Comparison of ENCODE assay signal across 9 mouse cellular contexts in the genomic region with DNA sequence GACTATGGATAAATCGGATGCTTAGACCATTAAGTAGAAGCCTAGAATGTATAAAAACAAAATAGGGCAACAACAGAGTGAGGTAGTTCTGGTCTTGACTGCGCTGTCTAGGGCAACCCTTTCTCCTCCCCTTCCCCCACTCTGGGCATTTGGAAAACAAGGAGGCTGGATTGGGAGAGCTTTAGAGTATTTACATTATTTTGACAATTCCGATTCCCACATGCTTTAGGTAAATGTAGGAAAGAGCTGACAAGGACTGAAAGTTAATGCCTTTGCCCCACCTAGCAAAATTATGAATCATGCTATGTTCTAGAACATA. TPM values are rescaled to one million over a fixed set of nuclear protein-coding genes. Genes with fewer than 3 reads are reported as not detected.
DNase-seq lines count a peak whose midpoint lies in the region; ATAC-seq and TF ChIP-seq lines count a peak whose summit lies in the region.
"Had no signal": no experiment of that assay in that cellular context is flagged by ENCODE, and none has a peak within 500 bp of the region (broad histone marks: within the 10 kb centered on the region; RNA-seq: fewer than 3 reads in every experiment).

No protein-coding gene starts in this region.

- H3K9ac ChIP-seq in forebrain, embryonic 15.5 days (replicated peaks): no peak overlapping the region
- no peak overlapping the region for H3K9ac ChIP-seq in liver, embryonic 11.5 days (ENCODE audit: low read depth, low read length)
- no peak overlapping the region for H3K9ac ChIP-seq in liver, postnatal 0 days (replicated peaks)
- H3K9ac ChIP-seq in neural tube, embryonic 15.5 days (replicated peaks): no peak overlapping the region

- no peak overlapping the region for H3K4me2 ChIP-seq in forebrain, embryonic 15.5 days (replicated peaks)
- peak overlapping the region; percentile 25; the same call in 1 of the 2 replicates for H3K4me2 ChIP-seq in liver, embryonic 11.5 days
- no peak overlapping the region for H3K4me2 ChIP-seq in liver, postnatal 0 days (ENCODE audit: low read depth, low read length)
- peak overlapping the region; percentile 30; the same call in 1 of the 2 replicates for H3K4me2 ChIP-seq in neural tube, embryonic 15.5 days

- TF ChIP-seq EP300 in liver, postnatal 0 days (IDR thresholded peaks at IDR 0.05; ENCODE audit: low read depth): no peak

- 50% methylated on average over 3 of the region's 3 CpGs for WGBS in forebrain, embryonic 10.5 days
- WGBS in forebrain, embryonic 15.5 days: 52% methylated on average over 3 of the region's 3 CpGs
- 64% methylated on average over 3 of the region's 3 CpGs for WGBS in liver, embryonic 11.5 days
- 61% methylated on average over 3 of the region's 3 CpGs for WGBS in liver, postnatal 0 days (ENCODE audit: insufficient replicate concordance)
- 42% methylated on average over 3 of the region's 3 CpGs for WGBS in neural tube, embryonic 15.5 days

- no peak for TF ChIP-seq POLR2A in embryonic fibroblast, embryonic 13.5 days (IDR thresholded peaks at IDR 0.05; ENCODE audit: low read depth, low read length)

- H3K9me3 ChIP-seq in forebrain, embryonic 10.5 days: no peaks in the 10 kb centered on the region
- no peaks in the 10 kb centered on the region for H3K9me3 ChIP-seq in forebrain, embryonic 15.5 days
- no peaks in the 10 kb centered on the region for H3K9me3 ChIP-seq in liver, embryonic 11.5 days (ENCODE audit: control insufficient read depth, low read length)
- H3K9me3 ChIP-seq in liver, postnatal 0 days (ENCODE audit: low read length): no peaks in the 10 kb centered on the region
- no peaks in the 10 kb centered on the region for H3K9me3 ChIP-seq in neural tube, embryonic 15.5 days (replicated peaks)

- no peak for TF ChIP-seq CTCF in liver, postnatal 0 days (IDR thresholded peaks at IDR 0.05; ENCODE audit: low read depth)
- TF ChIP-seq CTCF in embryonic fibroblast, embryonic 13.5 days (IDR thresholded peaks at IDR 0.05; ENCODE audit: borderline replicate concordance, insufficient read depth, low read length): no peak

- no peaks in the 10 kb centered on the region for H3K36me3 ChIP-seq in forebrain, embryonic 10.5 days (replicated peaks)
- no peaks in the 10 kb centered on the region for H3K36me3 ChIP-seq in forebrain, embryonic 15.5 days
- no peaks in the 10 kb centered on the region for H3K36me3 ChIP-seq in liver, embryonic 11.5 days (ENCODE audit: control insufficient read depth, insufficient read depth, low read length)
- H3K36me3 ChIP-seq in liver, postnatal 0 days (replicated peaks; ENCODE audit: insufficient read depth, low read length): no peaks in the 10 kb centered on the region
- H3K36me3 ChIP-seq in neural tube, embryonic 15.5 days: no peaks in the 10 kb centered on the region

- H3K27ac ChIP-seq in forebrain, embryonic 10.5 days: peak overlapping the region; percentile 41; the same call in 1 of the 2 replicates
- H3K27ac ChIP-seq in forebrain, embryonic 15.5 days (replicated peaks): no peak overlapping the region
- H3K27ac ChIP-seq in liver, embryonic 11.5 days (ENCODE audit: low read depth, low read length): no peak overlapping the region
- H3K27ac ChIP-seq in liver, postnatal 0 days (ENCODE audit: low read depth): no peak overlapping the region
- H3K27ac ChIP-seq in embryonic fibroblast, embryonic 13.5 days (ENCODE audit: insufficient read depth, low read length): peak overlapping the region; percentile 37; the same call in 1 of the 2 replicates
- no peak overlapping the region for H3K27ac ChIP-seq in neural tube, embryonic 15.5 days (replicated peaks)

- H3K4me3 ChIP-seq in forebrain, embryonic 10.5 days: no peak overlapping the region
- H3K4me3 ChIP-seq in forebrain, embryonic 15.5 days: no peak overlapping the region
- H3K4me3 ChIP-seq in liver, embryonic 11.5 days (ENCODE audit: low read depth, low read length): no peak overlapping the region
- no peak overlapping the region for H3K4me3 ChIP-seq in liver, postnatal 0 days (ENCODE audit: low read depth, low read length)
- H3K4me3 ChIP-seq in embryonic fibroblast, embryonic 13.5 days (ENCODE audit: insufficient read depth, low read length): no peak overlapping the region
- H3K4me3 ChIP-seq in neural tube, embryonic 15.5 days (replicated peaks): no peak overlapping the region

- no peak for ATAC-seq in forebrain, embryonic 15.5 days (replicated peaks)
- ATAC-seq in liver, embryonic 11.5 days (replicated peaks; ENCODE audit: low FRiP score): no peak
- no peak for ATAC-seq in liver, postnatal 0 days
- ATAC-seq in neural tube, embryonic 15.5 days (ENCODE audit: low FRiP score): no peak

- H3K4me1 ChIP-seq in forebrain, embryonic 10.5 days: peaks cover 31% of the 10 kb centered on the region
- H3K4me1 ChIP-seq in forebrain, embryonic 15.5 days: peaks cover 8% of the 10 kb centered on the region
- peaks cover 3% of the 10 kb centered on the region; the same call in 1 of the 2 replicates for H3K4me1 ChIP-seq in liver, embryonic 11.5 days (replicated peaks; ENCODE audit: control insufficient read depth, insufficient read depth, low read length)
- peaks cover 15% of the 10 kb centered on the region; the same call in 1 of the 2 replicates for H3K4me1 ChIP-seq in liver, postnatal 0 days (ENCODE audit: insufficient read depth)
- H3K4me1 ChIP-seq in embryonic fibroblast, embryonic 13.5 days (ENCODE audit: control insufficient read depth, insufficient read depth, low read length): peaks cover 1% of the 10 kb centered on the region
- H3K4me1 ChIP-seq in neural tube, embryonic 15.5 days: peaks cover 15% of the 10 kb centered on the region

- no peak for DNase-seq in forebrain, embryonic 10.5 days (ENCODE audit: extremely low spot score, low spot score)
- DNase-seq in liver, embryonic 11.5 days (ENCODE audit: low spot score): no peak
- DNase-seq in liver, postnatal 0 days: no peak
- no peak for DNase-seq in layer of hippocampus, adult 11-12 months (ENCODE audit: low spot score)
- no peak for DNase-seq in cerebellum, postnatal 10 days
- DNase-seq: cerebellum, postnatal 36 days had no signal

- H3K27me3 ChIP-seq in forebrain, embryonic 10.5 days (ENCODE audit: poor library complexity, severe bottlenecking): no peaks in the 10 kb centered on the region
- no peaks in the 10 kb centered on the region for H3K27me3 ChIP-seq in forebrain, embryonic 15.5 days
- H3K27me3 ChIP-seq in liver, embryonic 11.5 days (replicated peaks; ENCODE audit: control insufficient read depth, insufficient read depth, low read length): no peaks in the 10 kb centered on the region
- no peaks in the 10 kb centered on the region for H3K27me3 ChIP-seq in liver, postnatal 0 days (ENCODE audit: insufficient read depth, low read length)
- H3K27me3 ChIP-seq in neural tube, embryonic 15.5 days (replicated peaks): no peaks in the 10 kb centered on the region

RNA-seq across cellular contexts. Expression of a gene that starts 7.4 kb away (rescaled TPM):
- polyA plus RNA-seq in forebrain, embryonic 10.5 days (2016; fragmentation: Nextera tagmentation; extraction: Ambion mirVana): 206 and 209 TPM in 2 replicates
- polyA plus RNA-seq in forebrain, embryonic 15.5 days (2015; fragmentation: Nextera tagmentation; extraction: Ambion mirVana): 128 and 134 TPM in 2 replicates
- 107 and 116 TPM in 2 replicates for polyA plus RNA-seq in liver, embryonic 11.5 days (2014; fragmentation: Nextera tagmentation; extraction: Ambion mirVana)
- polyA plus RNA-seq in liver, postnatal 0 days (2015; fragmentation: Nextera tagmentation; extraction: Ambion mirVana): 34.2 and 34.6 TPM in 2 replicates
- polyA plus RNA-seq in embryonic fibroblast, embryonic 13.5 days (2011; ENCODE audit: insufficient read length, low read depth, missing spikeins): 67.2 and 97.3 TPM in 2 replicates
- polyA plus RNA-seq in neural tube, embryonic 15.5 days (2015; fragmentation: Nextera tagmentation; extraction: Ambion mirVana): 133 and 138 TPM in 2 replicates

RNA-seq across cellular contexts. Expression of a gene that starts 15.2 kb away (rescaled TPM):
- not detected in 2 replicates for polyA plus RNA-seq in forebrain, embryonic 10.5 days (2016; fragmentation: Nextera tagmentation; extraction: Ambion mirVana)
- polyA plus RNA-seq in forebrain, embryonic 15.5 days (2015; fragmentation: Nextera tagmentation; extraction: Ambion mirVana): not detected in 2 replicates
- polyA plus RNA-seq in liver, embryonic 11.5 days (2014; fragmentation: Nextera tagmentation; extraction: Ambion mirVana): not detected in 2 replicates
- polyA plus RNA-seq in liver, postnatal 0 days (2015; fragmentation: Nextera tagmentation; extraction: Ambion mirVana): 0.11 TPM in 1 of 2 replicates, not detected in the other
- not detected in 2 replicates for polyA plus RNA-seq in embryonic fibroblast, embryonic 13.5 days (2011; ENCODE audit: insufficient read length, low read depth, missing spikeins)
- polyA plus RNA-seq in neural tube, embryonic 15.5 days (2015; fragmentation: Nextera tagmentation; extraction: Ambion mirVana): 0.18 TPM in 1 of 2 replicates, not detected in the other

Comparison
In these comparisons a context has a peak if more than half of its experiments do, and no peak if none do; other contexts are left out.
1. H3K27ac ChIP-seq: peak in forebrain, embryonic 10.5 days (single experiment) and embryonic fibroblast, embryonic 13.5 days (single experiment); none in forebrain, embryonic 15.5 days (single experiment), liver, embryonic 11.5 days (single experiment), liver, postnatal 0 days (single experiment) and neural tube, embryonic 15.5 days (single experiment).
2. H3K4me2 ChIP-seq: peak in liver, embryonic 11.5 days (single experiment) and neural tube, embryonic 15.5 days (single experiment); none in forebrain, embryonic 15.5 days (single experiment) and liver, postnatal 0 days (single experiment).